Mouse (Mus musculus): ENCODE measurements around the gene Ptprd.

DNA sequence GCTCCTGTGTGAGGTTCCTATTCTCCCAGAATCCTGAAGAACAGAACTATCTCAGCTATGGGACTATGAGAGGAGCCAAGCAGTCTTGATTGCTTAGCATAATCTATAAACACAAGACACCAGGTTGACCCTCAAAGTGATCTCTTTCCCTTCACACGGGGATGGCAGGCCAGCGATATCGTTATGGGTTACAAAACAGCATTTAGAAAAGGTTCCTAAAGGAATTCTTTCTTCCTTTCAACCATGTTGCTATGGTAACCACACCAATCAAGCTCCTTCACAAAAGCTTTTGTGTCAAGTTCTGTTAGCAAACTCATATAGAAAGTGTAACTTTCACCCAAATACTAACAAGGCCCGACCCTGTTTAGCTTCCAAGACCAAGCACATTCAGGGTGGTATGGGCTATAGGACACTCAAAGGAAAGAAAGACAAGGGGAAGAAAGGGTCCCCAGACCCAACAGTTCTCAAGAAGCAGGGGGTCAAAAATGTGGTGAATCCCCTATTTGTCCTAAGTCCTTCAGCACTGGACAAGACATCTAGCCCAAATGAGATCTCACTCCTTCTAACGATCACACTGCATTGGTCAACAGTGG is 1805.8 kb downstream of the Ptprd start:
- TF ChIP-seq EP300 (IDR thresholded peaks at IDR 0.05; ENCODE audit: low read depth) (no peak), CTCF (IDR thresholded peaks at IDR 0.05; ENCODE audit: low read depth) (no peak)
